Mouse (Mus musculus): ENCODE data around the gene 2700049A03Rik.

2700049A03Rik gene

GRCm38 (mm10) chr12:71269367-71269766 is 132.7 kb downstream of the 2700049A03Rik start:
- no peak for DNase-seq (ENCODE audit: low read depth, low spot score)

GRCm38 (mm10) chr12:71271131-71271530 is 134.5 kb downstream of the 2700049A03Rik start:
- DNase-seq (ENCODE audit: low read depth, low spot score) = no peak

GRCm38 (mm10) chr12:71274519-71275237 is 138.0 kb downstream of the 2700049A03Rik start:
- DNase-seq (ENCODE audit: low read depth, low spot score) = no peak

GRCm38 (mm10) chr12:71275906-71276595 is 139.4 kb downstream of the 2700049A03Rik start:
- DNase-seq (ENCODE audit: low read depth, low spot score) = no peak

- DNase-seq (ENCODE audit: low read depth, low spot score) = no peak
Measured at GRCm38 (mm10) chr12:71279521-71280262, 143.0 kb downstream of the 2700049A03Rik start.

GRCm38 (mm10) chr12:71281201-71281768 is 144.6 kb downstream of the 2700049A03Rik start:
- no peak for DNase-seq (ENCODE audit: low read depth, low spot score)

- DNase-seq (ENCODE audit: low read depth, low spot score) = no peak
Measured at GRCm38 (mm10) chr12:71285399-71285798, 148.8 kb downstream of the 2700049A03Rik start.

GRCm38 (mm10) chr12:71290460-71290859 is 153.8 kb downstream of the 2700049A03Rik start:
- no peak for DNase-seq (ENCODE audit: low read depth, low spot score)

All from WW6 (cell line).